Mouse (Mus musculus) macrophage (primary cell): ENCODE data around the gene Klk6. TPM values are rescaled to one million over a fixed set of nuclear protein-coding genes. Genes with fewer than 3 reads are reported as not detected.

ENCODE experiments used
- H3K27ac ChIP-seq: fragments of 350-480 bp; formaldehyde crosslinking; 2 replicates; pipeline ENCODE4 v1.9.0; 2021
- H3K36me3 ChIP-seq: fragments of 350-480 bp; formaldehyde crosslinking; 2 replicates; pipeline ENCODE4 v1.9.0; 2021; ENCODE audit errors: inconsistent target
- H3K4me3 ChIP-seq: fragments of 350-480 bp; formaldehyde crosslinking; 2 replicates; pipeline ENCODE4 v1.9.0; 2021; ENCODE audit errors: inconsistent target
- H3K79me2 ChIP-seq: fragments of 350-480 bp; formaldehyde crosslinking; 2 replicates; pipeline ENCODE4 v1.9.0; 2021; ENCODE audit errors: inconsistent target
- WGBS: methylation state at CpG from one replicate; pipeline ENCODE4 v1.1.7; 2026; ENCODE audit warnings: inconsistent platforms; ENCODE audit not compliant: missing documents; 5-methylcytosine and 5-hydroxymethylcytosine counted together
- polyA plus RNA-seq: library from polyadenylated mRNA; stranded (reverse); fragments of 250-400 nt; gene quantifications from 3 replicates; pipeline ENCODE4 v1.2.4, GENCODE M21; 2018; ENCODE audit warnings: inconsistent platforms

The Klk6 gene
- polyA plus RNA-seq, 1 experiment from 2014 or later, result not detected

DNA sequence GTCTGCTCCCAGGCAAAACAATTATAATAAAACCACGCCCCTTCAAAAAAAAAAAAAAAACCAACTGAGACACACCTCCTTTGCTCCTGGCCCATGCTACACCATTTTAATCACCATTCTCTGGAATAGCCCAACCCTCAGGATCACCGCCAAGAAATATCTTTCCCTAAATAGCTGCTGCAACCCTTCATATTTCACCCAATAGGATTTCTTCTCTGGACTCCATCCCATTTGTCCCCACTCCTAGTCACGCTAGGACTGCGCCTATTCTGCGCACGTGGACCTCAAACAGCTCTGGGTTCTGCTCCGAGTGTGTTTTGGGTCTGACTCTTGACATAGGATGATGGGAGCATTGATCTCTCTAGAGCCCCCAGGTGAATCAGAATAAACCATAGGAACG lies 27.9 kb upstream of the Klk6 start:
- H3K36me3 ChIP-seq, result no peaks in the 10 kb centered on the region
- H3K27ac ChIP-seq, result no peak overlapping the region
- WGBS, result 36% methylated on average over 8 of the region's 8 CpGs
- no peak overlapping the region for H3K4me3 ChIP-seq
- no peaks in the 10 kb centered on the region for H3K79me2 ChIP-seq

DNA sequence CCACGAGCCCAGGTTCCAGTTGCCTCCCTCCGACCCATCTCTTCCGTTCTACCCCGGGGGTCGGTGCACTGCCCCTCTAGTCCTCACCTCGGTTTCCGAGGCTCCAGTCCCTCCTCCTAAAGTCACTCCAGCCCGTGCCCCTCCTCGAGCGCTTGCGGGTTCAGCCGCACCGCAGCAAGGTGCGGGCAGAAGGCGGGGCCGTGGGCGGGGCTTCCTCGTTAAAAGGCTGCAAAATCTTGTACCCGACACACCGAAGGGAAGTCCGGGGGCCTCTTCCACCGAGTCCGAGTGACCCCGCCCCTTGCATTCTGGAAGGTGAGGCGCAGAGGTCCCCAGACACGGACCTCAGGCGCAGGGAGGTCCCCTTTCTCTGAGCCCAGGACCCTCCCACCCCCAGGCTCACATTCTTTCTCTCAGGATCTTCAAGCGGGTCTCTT lies 26.9 kb upstream of the Klk6 start, which contains the start of gene Klk8:
TSS of gene Klk8 (plus strand) at position 245 of the 437 bp plus-strand sequence.
- Histone ChIP-seq H3K36me3 (no peaks in the 10 kb centered on the region), H3K79me2 (no peaks in the 10 kb centered on the region), H3K4me3 (peak within 1 kb of the TSS; percentile 8; the same call in 1 of the 2 replicates), H3K27ac (no peak within 1 kb of the TSS)
- 0% methylated on average over 27 of the region's 28 CpGs for WGBS

DNA sequence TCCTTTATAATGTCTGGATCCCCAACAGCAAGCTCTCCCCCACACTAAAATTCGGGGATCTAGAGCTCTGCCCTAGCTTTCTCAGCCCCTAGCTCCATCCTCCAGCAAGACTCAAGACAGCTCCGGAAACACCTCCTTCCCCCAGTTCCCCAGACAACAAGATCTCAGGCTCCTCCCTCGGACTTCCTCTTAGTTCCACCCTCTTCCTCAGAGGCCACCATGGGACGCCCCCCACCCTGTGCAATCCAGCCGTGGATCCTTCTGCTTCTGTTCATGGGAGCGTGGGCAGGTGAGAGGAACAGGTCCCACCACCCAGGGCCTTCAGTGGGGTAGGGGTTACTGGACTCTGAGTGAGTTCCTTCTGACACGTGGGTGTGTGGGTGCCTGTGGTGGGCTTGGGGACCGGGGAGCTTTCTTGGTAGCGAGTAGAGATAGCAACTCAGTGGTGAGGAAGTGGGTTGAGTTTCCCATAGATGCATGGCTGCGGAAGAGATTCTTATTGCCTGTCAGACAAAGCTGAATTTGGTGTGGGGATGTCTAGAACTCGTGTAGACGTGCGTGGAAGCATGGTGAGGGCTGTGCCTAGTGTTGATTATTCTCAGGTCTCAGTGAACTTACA lies 26.3 kb upstream of the Klk6 start:
- no peak overlapping the region for H3K27ac ChIP-seq
- H3K36me3 ChIP-seq, result no peaks in the 10 kb centered on the region
- WGBS, result 6% methylated on average over 13 of the region's 13 CpGs
- no peak overlapping the region for H3K4me3 ChIP-seq
- no peaks in the 10 kb centered on the region for H3K79me2 ChIP-seq

DNA sequence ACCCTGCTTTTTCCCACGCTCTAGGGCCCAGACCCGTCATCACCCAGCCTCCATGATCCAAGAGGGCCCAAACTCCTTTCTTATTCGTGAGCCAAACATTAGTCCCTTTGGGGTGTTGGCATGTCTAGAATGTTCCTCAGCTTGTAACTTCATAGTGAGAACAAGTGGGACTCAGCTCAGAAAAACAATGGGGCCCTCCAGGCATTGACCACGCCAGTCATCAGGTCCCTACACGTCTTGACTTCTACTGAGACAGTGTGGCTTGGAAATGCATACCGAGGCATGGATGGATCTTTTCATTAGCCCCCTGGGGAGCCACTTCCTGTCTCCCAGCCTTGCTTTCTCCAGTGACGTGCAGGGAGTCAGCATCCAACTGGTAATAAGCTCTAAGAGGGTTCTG lies 24.4 kb upstream of the Klk6 start:
- no peaks in the 10 kb centered on the region for H3K79me2 ChIP-seq
- WGBS, result 72% methylated on average over 7 of the region's 7 CpGs
- no peak overlapping the region for H3K27ac ChIP-seq
- H3K4me3 ChIP-seq, result no peak overlapping the region
- no peaks in the 10 kb centered on the region for H3K36me3 ChIP-seq

- 64% methylated on average over 5 of the region's 5 CpGs for WGBS
- Histone ChIP-seq H3K79me2 (no peaks in the 10 kb centered on the region), H3K36me3 (no peaks in the 10 kb centered on the region), H3K27ac (no peak within 1 kb of the TSS), H3K4me3 (no peak within 1 kb of the TSS)
Observed at GRCm38 (mm10) chr7:43810994-43811393, 13.3 kb upstream of the Klk6 start, which contains the start of gene Klk7. Klk7 (plus strand) TSS chr7:43811294.

- no peak overlapping the region for H3K4me3 ChIP-seq
- H3K27ac ChIP-seq, result no peak overlapping the region
- 91% methylated on average over 7 of the region's 7 CpGs for WGBS
- H3K36me3 ChIP-seq, result no peaks in the 10 kb centered on the region
- H3K79me2 ChIP-seq, result no peaks in the 10 kb centered on the region
Observed at GRCm38 (mm10) chr7:43815211-43815610, 9.1 kb upstream of the Klk6 start.

DNA sequence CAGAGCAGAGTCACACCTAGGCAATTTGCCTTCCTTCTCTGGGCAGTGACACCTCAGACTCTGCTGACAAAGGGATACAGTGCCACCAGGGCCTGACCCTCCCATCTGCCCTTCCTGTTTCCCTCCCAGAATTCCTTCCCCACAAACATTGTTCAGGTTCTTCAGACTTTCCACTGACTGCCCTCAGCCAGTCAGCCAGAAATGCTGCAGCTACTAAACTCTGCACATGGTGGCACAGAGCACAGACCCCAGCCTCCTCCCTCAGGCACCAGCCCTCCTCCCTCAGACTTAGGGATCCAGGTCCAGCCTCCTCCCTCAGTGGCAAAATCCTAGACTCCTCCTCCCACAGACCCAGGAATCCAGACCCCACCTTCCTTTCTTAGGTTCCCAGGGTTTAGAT lies 7.6 kb upstream of the Klk6 start:
- Histone ChIP-seq H3K4me3 (no peak overlapping the region), H3K27ac (no peak overlapping the region), H3K79me2 (no peaks in the 10 kb centered on the region), H3K36me3 (no peaks in the 10 kb centered on the region)

GRCm38 (mm10) chr7:43821581-43821980 lies 2.7 kb upstream of the Klk6 start:
- H3K36me3 ChIP-seq, result no peaks in the 10 kb centered on the region
- H3K79me2 ChIP-seq, result no peaks in the 10 kb centered on the region
- no peak overlapping the region for H3K27ac ChIP-seq
- H3K4me3 ChIP-seq, result no peak overlapping the region
- WGBS, result 84% methylated on average over 7 of the region's 7 CpGs

DNA sequence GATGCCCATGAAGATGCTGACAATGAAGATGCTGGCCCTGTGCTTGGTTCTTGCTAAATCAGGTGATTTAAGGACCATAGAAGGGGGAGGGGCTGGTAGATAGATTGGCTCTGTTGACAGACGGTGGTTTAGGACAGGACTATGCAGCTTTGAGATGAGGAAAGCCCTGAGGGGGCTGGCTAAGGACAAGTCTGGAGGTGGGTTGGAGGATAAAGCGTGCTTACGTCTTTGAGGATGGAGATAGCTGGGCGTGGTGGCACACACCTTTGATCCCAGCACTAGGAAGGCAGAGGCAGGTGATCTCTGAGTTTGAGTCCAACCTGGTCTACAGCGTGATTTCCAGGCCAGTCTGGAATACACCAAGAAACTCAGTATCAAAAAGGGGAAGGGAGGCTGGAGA lies 1.8 kb downstream of the Klk6 start:
- Histone ChIP-seq H3K79me2 (no peaks in the 10 kb centered on the region), H3K36me3 (no peaks in the 10 kb centered on the region), H3K4me3 (no peak overlapping the region), H3K27ac (no peak overlapping the region)
- WGBS, result 81% methylated on average over 5 of the region's 5 CpGs

- no peak overlapping the region for H3K4me3 ChIP-seq
- no peaks in the 10 kb centered on the region for H3K79me2 ChIP-seq
- 91% methylated on average over 4 of the region's 4 CpGs for WGBS
- H3K27ac ChIP-seq, result no peak overlapping the region
- H3K36me3 ChIP-seq, result no peaks in the 10 kb centered on the region
Observed at GRCm38 (mm10) chr7:43827706-43828105, 3.4 kb downstream of the Klk6 start.

GRCm38 (mm10) chr7:43829006-43829405 lies 4.7 kb downstream of the Klk6 start:
- H3K36me3 ChIP-seq, result no peaks in the 10 kb centered on the region
- WGBS, result 93% methylated on average over 8 of the region's 8 CpGs

GRCm38 (mm10) chr7:43841701-43842100 lies 17.4 kb downstream of the Klk6 start, which contains the start of gene Klk5:
Klk5 (plus strand) TSS chr7:43841971.
- WGBS, result 51% methylated on average over 3 of the region's 3 CpGs
- no peaks in the 10 kb centered on the region for H3K36me3 ChIP-seq
- no peak within 1 kb of the TSS for H3K27ac ChIP-seq
- no peak within 1 kb of the TSS for H3K4me3 ChIP-seq
- no peaks in the 10 kb centered on the region for H3K79me2 ChIP-seq

More at GRCm38 (mm10) chr7:43829006-43829405, 4.7 kb downstream of the Klk6 start:
- Histone ChIP-seq H3K4me3 (no peak overlapping the region), H3K79me2 (no peaks in the 10 kb centered on the region), H3K27ac (no peak overlapping the region)

DNA sequence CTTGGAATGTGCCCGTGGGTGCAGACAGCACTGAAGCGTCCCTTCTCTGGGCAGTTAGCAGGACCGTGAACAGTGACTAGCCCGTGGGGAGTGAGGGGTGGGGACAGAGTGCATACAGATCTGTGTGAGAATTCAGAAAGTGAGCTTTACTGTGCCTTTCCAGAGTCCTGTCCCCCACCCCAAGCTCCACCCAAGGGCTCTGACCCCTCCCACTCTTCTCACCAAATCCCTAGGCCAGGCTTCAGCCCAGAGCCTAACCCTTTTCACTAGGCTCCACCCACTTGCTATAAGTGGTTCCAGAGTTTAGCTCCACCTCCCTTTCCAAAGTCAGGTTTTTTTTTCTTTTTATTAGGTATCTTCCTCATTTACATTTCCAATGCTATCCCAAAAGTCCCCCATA lies 19.5 kb downstream of the Klk6 start:
- Histone ChIP-seq H3K79me2 (no peaks in the 10 kb centered on the region), H3K27ac (no peak overlapping the region), H3K36me3 (no peaks in the 10 kb centered on the region), H3K4me3 (no peak overlapping the region)
- WGBS, result 89% methylated on average over 4 of the region's 4 CpGs

- Histone ChIP-seq H3K79me2 (no peaks in the 10 kb centered on the region), H3K36me3 (no peaks in the 10 kb centered on the region), H3K27ac (no peak overlapping the region), H3K4me3 (no peak overlapping the region)
- WGBS, result 85% methylated on average over 6 of the region's 6 CpGs
Observed at GRCm38 (mm10) chr7:43851616-43852015, 27.3 kb downstream of the Klk6 start.

DNA sequence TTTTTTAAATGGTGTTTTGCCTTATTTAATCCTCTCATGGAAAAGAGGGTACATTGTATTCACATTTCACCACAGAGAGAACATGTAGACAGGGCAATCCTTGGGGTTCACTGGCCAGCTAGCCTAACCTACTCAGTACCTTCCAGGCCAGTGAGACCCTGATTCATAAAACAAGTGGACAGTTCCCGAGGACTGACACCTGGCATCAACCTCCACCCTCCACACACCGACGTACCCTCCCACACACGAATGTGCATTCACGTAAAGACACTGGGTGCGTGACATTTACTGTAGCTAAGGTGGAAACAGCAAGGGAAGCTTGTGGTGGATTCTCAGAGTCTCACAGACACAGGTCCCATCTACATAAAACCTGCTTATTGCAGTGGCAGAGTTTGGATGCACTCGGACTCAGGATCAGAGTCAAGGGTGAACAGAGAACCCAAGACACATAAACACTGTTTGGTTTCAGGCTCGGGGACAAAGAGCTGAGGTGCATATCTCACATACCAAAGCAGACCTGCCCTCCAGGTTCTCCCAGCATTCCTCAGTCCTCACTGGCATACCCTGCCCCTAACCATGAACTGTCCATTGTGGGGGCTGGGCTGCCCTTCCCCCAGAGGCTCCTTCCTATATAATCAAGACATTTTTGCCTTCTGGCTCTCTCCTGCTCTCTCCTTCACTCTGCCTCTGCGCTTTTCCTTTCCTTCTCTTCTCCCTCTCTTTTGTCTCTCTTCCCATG lies 30.5 kb downstream of the Klk6 start:
- 84% methylated on average over 9 of the region's 9 CpGs for WGBS
- H3K36me3 ChIP-seq, result no peaks in the 10 kb centered on the region
- H3K4me3 ChIP-seq, result no peak overlapping the region
- no peak overlapping the region for H3K27ac ChIP-seq
- H3K79me2 ChIP-seq, result no peaks in the 10 kb centered on the region
